Mouse (Mus musculus) embryonic facial prominence, embryonic 11.5 days (tissue): ENCODE measurements at regions not wholly inside any gene's neighbourhood (a gene's known extent, or its start where the extent isn't known, plus 50 kb on each side); places are given as distances from the start of the nearest gene placed in this dataset.

Source experiments
- ATAC-seq: fragments of 200-750 bp; cut with Nextera tagmentation; replicated peaks from 2 replicates; pipeline ENCODE4 v1.8.0; 2017; ENCODE audit warnings: low read depth; ENCODE audit not compliant: insufficient number of reproducible peaks, low FRiP score, low TSS enrichment
- DNase-seq: peaks from one replicate; pipeline ENCODE4 v3.0.0-alpha.2; 2015; ENCODE audit warnings: low spot score
- H3K27ac ChIP-seq: fragments of 300-500 bp; sonication (generic); replicated peaks from 2 replicates; pipeline ENCODE4 v1.5.1; 2014; ENCODE audit warnings: mild to moderate bottlenecking, low read depth, low read length, control low read depth
- H3K27me3 ChIP-seq: fragments of 300-500 bp; sonication (generic); 2 replicates; pipeline ENCODE4 v1.6.1; 2014; ENCODE audit warnings: mild to moderate bottlenecking, low read length, moderate library complexity, mixed read lengths; ENCODE audit not compliant: control insufficient read depth, insufficient read depth
- H3K36me3 ChIP-seq: fragments of 300-500 bp; sonication (generic); replicated peaks from 2 replicates; pipeline ENCODE4 v1.6.1; 2014; ENCODE audit warnings: low read depth, mild to moderate bottlenecking, low read length, moderate library complexity, mixed read lengths; ENCODE audit not compliant: control insufficient read depth, insufficient read depth
- H3K4me1 ChIP-seq: fragments of 300-500 bp; sonication (generic); 2 replicates; pipeline ENCODE4 v1.6.1; 2014; ENCODE audit warnings: low read length, mixed read lengths; ENCODE audit not compliant: control insufficient read depth, insufficient read depth
- H3K4me2 ChIP-seq: fragments of 300-500 bp; sonication (generic); 2 replicates; pipeline ENCODE4 v1.6.1; 2014; ENCODE audit warnings: low read depth, mild to moderate bottlenecking, control low read depth, low read length, moderate library complexity
- H3K4me3 ChIP-seq: fragments of 300-500 bp; sonication (generic); 2 replicates; pipeline ENCODE4 v1.5.1; 2014; ENCODE audit warnings: low read depth, low read length, control low read depth
- H3K9ac ChIP-seq: fragments of 300-500 bp; sonication (generic); replicated peaks from 2 replicates; pipeline ENCODE4 v1.6.1; 2014; ENCODE audit warnings: mild to moderate bottlenecking, control low read depth, low read length
- H3K9me3 ChIP-seq: fragments of 300-500 bp; sonication (generic); replicated peaks from 2 replicates; pipeline ENCODE4 v1.6.1; 2016; ENCODE audit warnings: mild to moderate bottlenecking, low read length, inconsistent platforms, mixed read lengths; ENCODE audit not compliant: control insufficient read depth
- WGBS: fragments of 180-500 bp; shearing (Covaris S2); extraction: QIAGEN DNeasy Blood & Tissue Kit; methylation state at CpG from one replicate; pipeline ENCODE4 v1.1.7; 2014; 5-methylcytosine and 5-hydroxymethylcytosine counted together

GRCm38 (mm10) chr9:50124241-50124640, 220.5 kb downstream of the Rpl10-ps3 start:
- Histone ChIP-seq H3K4me2 (no peak overlapping the region), H3K27me3 (no peaks in the 10 kb centered on the region), H3K9me3 (no peaks in the 10 kb centered on the region), H3K27ac (no peak overlapping the region), H3K4me1 (no peaks in the 10 kb centered on the region), H3K36me3 (no peaks in the 10 kb centered on the region), H3K4me3 (no peak overlapping the region), H3K9ac (no peak overlapping the region)
- DNase-seq (no peak), ATAC-seq (no peak)
- WGBS = 27% methylated on average over 4 of the region's 4 CpGs

GRCm38 (mm10) chr9:50120820-50121599, 223.8 kb downstream of the Rpl10-ps3 start:
- 83% methylated on average over 9 of the region's 9 CpGs for WGBS
- ATAC-seq (no peak), DNase-seq (no peak)
- Histone ChIP-seq H3K9me3 (no peaks in the 10 kb centered on the region), H3K9ac (no peak overlapping the region), H3K27ac (no peak overlapping the region), H3K36me3 (no peaks in the 10 kb centered on the region), H3K4me2 (no peak overlapping the region), H3K4me3 (no peak overlapping the region), H3K4me1 (no peaks in the 10 kb centered on the region), H3K27me3 (no peaks in the 10 kb centered on the region)

- H3K9me3 ChIP-seq = no peaks in the 10 kb centered on the region
- H3K9ac ChIP-seq = no peak overlapping the region
- H3K27ac ChIP-seq = no peak overlapping the region
- no peak overlapping the region for H3K4me2 ChIP-seq
- WGBS = 91% methylated on average over 5 of the region's 5 CpGs
- DNase-seq = no peak
- no peaks in the 10 kb centered on the region for H3K4me1 ChIP-seq
- no peak overlapping the region for H3K4me3 ChIP-seq
- H3K36me3 ChIP-seq = no peaks in the 10 kb centered on the region
- no peaks in the 10 kb centered on the region for H3K27me3 ChIP-seq
- ATAC-seq = no peak
Measured at GRCm38 (mm10) chr9:50119412-50119811, 225.4 kb downstream of the Rpl10-ps3 start.

GRCm38 (mm10) chr9:50118578-50118977, 226.2 kb downstream of the Rpl10-ps3 start:
- Histone ChIP-seq H3K4me3 (no peak overlapping the region), H3K27ac (no peak overlapping the region), H3K9me3 (no peaks in the 10 kb centered on the region), H3K36me3 (no peaks in the 10 kb centered on the region), H3K27me3 (no peaks in the 10 kb centered on the region), H3K4me1 (no peaks in the 10 kb centered on the region), H3K9ac (no peak overlapping the region), H3K4me2 (no peak overlapping the region)
- 82% methylated on average over 6 of the region's 6 CpGs for WGBS
- DNase-seq (no peak), ATAC-seq (no peak)

GRCm38 (mm10) chr9:50106551-50106950, 238.2 kb downstream of the Rpl10-ps3 start:
- no peaks in the 10 kb centered on the region for H3K27me3 ChIP-seq
- no peaks in the 10 kb centered on the region for H3K9me3 ChIP-seq
- DNase-seq (no peak), ATAC-seq (no peak)
- no peaks in the 10 kb centered on the region for H3K36me3 ChIP-seq
- H3K4me1 ChIP-seq = no peaks in the 10 kb centered on the region
- H3K9ac ChIP-seq = no peak overlapping the region
- H3K4me3 ChIP-seq = no peak overlapping the region
- 68% methylated on average over 4 of the region's 4 CpGs for WGBS
- no peak overlapping the region for H3K4me2 ChIP-seq
- H3K27ac ChIP-seq = no peak overlapping the region

- ATAC-seq (no peak), DNase-seq (no peak)
- no peaks in the 10 kb centered on the region for H3K4me1 ChIP-seq
- H3K4me2 ChIP-seq = no peak overlapping the region
- no peak overlapping the region for H3K27ac ChIP-seq
- no peak overlapping the region for H3K4me3 ChIP-seq
- H3K36me3 ChIP-seq = no peaks in the 10 kb centered on the region
- H3K9me3 ChIP-seq = no peaks in the 10 kb centered on the region
- no peak overlapping the region for H3K9ac ChIP-seq
- WGBS = 43% methylated on average over 1 of the region's 1 CpGs
- no peaks in the 10 kb centered on the region for H3K27me3 ChIP-seq
Measured at GRCm38 (mm10) chr9:50102766-50103165, 242.0 kb downstream of the Rpl10-ps3 start.

- H3K27me3 ChIP-seq = no peaks in the 10 kb centered on the region
- no peak overlapping the region for H3K4me2 ChIP-seq
- WGBS = 75% methylated on average over 1 of the region's 1 CpGs
- no peak for ATAC-seq
- no peak overlapping the region for H3K27ac ChIP-seq
- no peaks in the 10 kb centered on the region for H3K36me3 ChIP-seq
- H3K9ac ChIP-seq = no peak overlapping the region
- DNase-seq = no peak
- H3K9me3 ChIP-seq = no peaks in the 10 kb centered on the region
- no peaks in the 10 kb centered on the region for H3K4me1 ChIP-seq
- H3K4me3 ChIP-seq = no peak overlapping the region
Measured at GRCm38 (mm10) chr9:50101061-50101460, 243.7 kb downstream of the Rpl10-ps3 start.

- ATAC-seq = no peak
- Histone ChIP-seq H3K4me1 (no peaks in the 10 kb centered on the region), H3K27me3 (no peaks in the 10 kb centered on the region), H3K4me2 (no peak overlapping the region), H3K9me3 (no peaks in the 10 kb centered on the region), H3K4me3 (no peak overlapping the region), H3K9ac (no peak overlapping the region), H3K36me3 (no peaks in the 10 kb centered on the region), H3K27ac (no peak overlapping the region)
- 71% methylated on average over 8 of the region's 8 CpGs for WGBS
- no peak for DNase-seq
Measured at GRCm38 (mm10) chr9:50090968-50091367, 253.8 kb downstream of the Rpl10-ps3 start.
